Mouse (Mus musculus) MEL (cell line): ENCODE data around the gene Gjb4.

Experiments
- CTCF ChIP-seq, 3 experiments: IDR thresholded peaks in 2 of 3; conservative IDR thresholded peaks in 1 of 3; 2 replicates each; pipeline ENCODE4 v1.5.1; 2011 to 2012; ENCODE audit warnings: low read length in 3 of 3, low read depth in 2 of 3, mild to moderate bottlenecking in 2 of 3, improper control_type of control experiment in 1 of 3, inconsistent platforms in 1 of 3, mixed read lengths in 1 of 3, moderate library complexity in 1 of 3; ENCODE audit not compliant: control insufficient read depth in 1 of 3, insufficient read depth in 1 of 3, poor library complexity in 1 of 3, severe bottlenecking in 1 of 3
- EP300 ChIP-seq, 2 experiments: IDR thresholded peaks; 2 replicates each; pipeline ENCODE4 v1.6.1; 2011; ENCODE audit warnings: improper control_type of control experiment in 2 of 2, low read length in 2 of 2, low read depth in 1 of 2, mild to moderate bottlenecking in 1 of 2
- MAX ChIP-seq: IDR thresholded peaks from 2 replicates; pipeline ENCODE4 v1.6.1; 2011; ENCODE audit warnings: low read length, improper control_type of control experiment
- POLR2A ChIP-seq, 2 experiments: IDR thresholded peaks; 2 replicates each; pipeline ENCODE4 v1.6.1; 2011 to 2012; ENCODE audit warnings: low read length in 2 of 2, mild to moderate bottlenecking in 2 of 2, control low read depth in 1 of 2, improper control_type of control experiment in 1 of 2, low read depth in 1 of 2, moderate library complexity in 1 of 2; ENCODE audit not compliant: control insufficient read depth in 1 of 2, insufficient read depth in 1 of 2, poor library complexity in 1 of 2

DNA sequence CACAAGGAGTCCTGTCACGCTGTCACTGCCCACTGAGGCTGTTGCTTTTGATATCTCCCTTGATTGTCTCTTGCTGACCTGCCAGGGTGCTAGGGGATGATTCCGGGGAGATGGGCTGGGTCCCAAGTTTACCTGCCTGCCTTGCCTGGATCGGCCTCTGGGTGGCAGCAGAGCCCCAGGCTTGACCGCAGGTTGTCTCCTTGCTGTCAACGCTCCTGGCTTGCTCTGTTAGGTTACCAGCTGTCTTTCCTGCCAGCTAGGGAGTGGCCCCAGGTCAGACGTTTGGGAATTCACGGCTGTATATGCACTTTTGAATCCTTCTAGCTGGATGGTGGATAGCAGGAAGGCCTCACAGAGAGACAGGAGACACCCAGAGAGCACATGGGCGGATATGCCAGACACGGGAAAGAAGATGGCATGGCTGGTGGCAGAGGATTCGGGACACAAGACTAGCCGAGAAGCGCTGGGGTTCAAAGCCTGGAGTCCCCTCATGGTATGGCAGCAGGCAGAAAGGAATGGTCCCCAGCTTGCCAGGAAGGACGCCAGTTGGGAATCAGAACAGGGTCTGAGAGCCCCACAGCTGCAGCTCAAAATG lies 14.6 kb upstream of the Gjb4 start:
- TF ChIP-seq MAX (no peak), EP300 (IDR thresholded peaks at IDR 0.05; ENCODE audit: low read depth in 1 of 2, low read length in 2 of 2) (no peak), CTCF (IDR thresholded peaks at IDR 0.05 in 2 of 3, conservative IDR thresholded peaks at IDR 0.05 in 1 of 3; ENCODE audit: control insufficient read depth in 1 of 3, insufficient read depth in 1 of 3, low read depth in 2 of 3, low read length in 3 of 3, poor library complexity in 1 of 3, severe bottlenecking in 1 of 3) (peak; percentile 31 to 78 (median 43); a peak in 5 of 6 replicates), POLR2A (IDR thresholded peaks at IDR 0.05; ENCODE audit: control insufficient read depth in 1 of 2, insufficient read depth in 1 of 2, low read depth in 1 of 2, low read length in 2 of 2, poor library complexity in 1 of 2) (no peak)
